Mouse (Mus musculus): ENCODE measurements around the gene Clta.

Gene Clta

GRCm38 (mm10) chr4:43980236-43980635 is 24.0 kb upstream of the Clta start:
- in situ Hi-C loops (cut with MseI, MboI): loop anchor here in 1 of 2 experiments (5.0 kb wide), 1 partner anchor 53 kb away; no protein-coding TSS in a partner anchor

DNA sequence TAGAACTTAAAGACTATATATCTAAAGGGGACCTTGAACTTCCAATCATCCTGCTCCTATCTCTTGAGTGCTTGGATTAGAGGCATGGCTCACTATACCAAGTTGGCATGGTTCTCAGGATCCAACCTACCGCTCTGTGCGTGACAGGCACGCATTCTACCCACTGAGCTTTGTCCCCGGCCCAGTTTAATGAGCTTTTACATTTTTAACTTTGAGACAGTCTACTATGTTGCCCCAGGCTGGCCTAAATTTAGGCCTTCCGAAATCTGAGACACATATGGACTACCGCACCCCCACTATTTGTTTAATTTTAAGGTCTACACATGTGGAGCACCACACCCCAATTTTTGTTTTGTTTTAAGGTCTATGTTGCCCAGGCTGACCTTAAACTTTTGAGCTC is 23.4 kb upstream of the Clta start:
- in situ Hi-C loops (cut with MseI, MboI): loop anchor here in 1 of 2 experiments (5.0 kb wide), 1 partner anchor 54 kb away; no protein-coding TSS in a partner anchor

GRCm38 (mm10) chr4:43981251-43981650 is 23.0 kb upstream of the Clta start:
- in situ Hi-C loops (cut with MseI, MboI): loop anchor here in 1 of 2 experiments (5.0 kb wide), 1 partner anchor 54 kb away; no protein-coding TSS in a partner anchor

- in situ Hi-C loops (cut with MseI, MboI): loop anchor here in 1 of 2 experiments (5.0 kb wide), 1 partner anchor 55 kb away; no protein-coding TSS in a partner anchor
Measured at GRCm38 (mm10) chr4:43982053-43982732, 22.1 kb upstream of the Clta start.

- in situ Hi-C loops (cut with MseI, MboI): loop anchor here in 1 of 2 experiments (5.0 kb wide), 1 partner anchor 56 kb away; no protein-coding TSS in a partner anchor
Measured at GRCm38 (mm10) chr4:43983181-43983580, 21.1 kb upstream of the Clta start, which contains the start of gene Ccin. Ccin (plus strand) TSS chr4:43983483.

- in situ Hi-C loops (cut with MseI, MboI): loop anchor here in 1 of 2 experiments (5.0 kb wide), 1 partner anchor 56 kb away; no protein-coding TSS in a partner anchor
Measured at GRCm38 (mm10) chr4:43983756-43984155, 20.5 kb upstream of the Clta start.

GRCm38 (mm10) chr4:43984326-43984725 is 19.9 kb upstream of the Clta start:
- in situ Hi-C loops (cut with MseI, MboI): loop anchor here in 1 of 2 experiments (5.0 kb wide), 1 partner anchor 57 kb away; no protein-coding TSS in a partner anchor

DNA sequence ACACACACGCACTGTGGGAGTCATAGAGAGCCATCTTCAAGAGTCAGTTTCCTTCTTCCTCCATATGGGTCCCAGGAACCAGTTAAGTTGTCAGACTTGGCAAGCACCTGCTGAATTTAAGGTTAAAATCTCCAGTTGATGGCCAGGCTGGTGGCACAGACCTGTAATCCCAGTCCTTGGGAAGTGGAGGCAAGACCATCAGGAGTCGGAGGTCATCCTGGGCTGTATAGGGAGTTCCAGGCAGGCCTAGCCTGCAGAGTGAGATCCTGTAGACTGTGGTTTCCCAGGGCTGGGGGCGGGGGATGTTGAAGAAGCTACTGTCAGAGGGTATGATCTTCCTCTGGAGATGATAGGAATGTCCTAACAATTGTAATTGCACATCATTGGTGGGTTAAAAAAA is 15.3 kb upstream of the Clta start:
- in situ Hi-C loops (cut with MseI, MboI): loop anchor here in 1 of 2 experiments (5.0 kb wide), 1 partner anchor 67 kb away; no protein-coding TSS in a partner anchor

DNA sequence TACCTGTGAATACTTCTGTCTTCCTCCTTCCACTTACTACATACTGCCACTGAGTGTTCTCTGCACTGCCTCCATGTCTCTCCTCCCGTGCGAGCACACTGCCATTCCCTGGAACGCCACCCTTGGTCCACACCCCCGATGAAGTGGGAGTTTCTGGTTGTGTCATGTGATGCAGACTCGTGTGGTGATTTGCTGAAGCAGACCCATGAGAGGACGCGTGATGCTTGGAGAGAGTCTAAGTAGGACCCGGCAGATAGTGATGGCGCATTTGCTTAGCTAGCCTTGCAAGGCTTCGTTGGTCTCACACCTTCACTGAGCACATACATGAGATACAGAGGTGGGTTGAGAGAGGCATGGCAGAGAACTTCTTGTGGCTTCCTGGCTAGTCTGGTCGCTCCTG is 11.2 kb upstream of the Clta start:
- in situ Hi-C loops (cut with MseI, MboI): no loop called here

DNA sequence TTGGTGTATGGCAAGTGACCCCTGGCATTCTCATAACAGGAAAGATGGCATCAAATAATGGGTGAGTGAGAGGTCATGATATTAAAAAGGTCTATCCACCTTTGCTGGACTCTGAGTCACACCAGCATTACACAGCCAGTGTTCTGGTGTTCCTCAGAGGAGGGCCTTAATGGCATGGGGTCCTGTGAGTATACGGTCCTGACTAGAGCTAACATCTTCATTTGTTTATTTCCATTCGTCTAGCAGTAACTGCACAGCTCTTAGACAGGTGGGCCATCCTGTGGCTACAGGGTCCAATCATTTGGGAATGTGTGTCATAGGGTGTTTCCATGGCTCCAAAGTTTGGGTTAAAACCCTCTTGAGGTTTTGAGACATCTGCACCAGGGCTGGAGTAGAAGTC is 9.9 kb upstream of the Clta start:
- in situ Hi-C loops (cut with MseI, MboI): no loop called here

DNA sequence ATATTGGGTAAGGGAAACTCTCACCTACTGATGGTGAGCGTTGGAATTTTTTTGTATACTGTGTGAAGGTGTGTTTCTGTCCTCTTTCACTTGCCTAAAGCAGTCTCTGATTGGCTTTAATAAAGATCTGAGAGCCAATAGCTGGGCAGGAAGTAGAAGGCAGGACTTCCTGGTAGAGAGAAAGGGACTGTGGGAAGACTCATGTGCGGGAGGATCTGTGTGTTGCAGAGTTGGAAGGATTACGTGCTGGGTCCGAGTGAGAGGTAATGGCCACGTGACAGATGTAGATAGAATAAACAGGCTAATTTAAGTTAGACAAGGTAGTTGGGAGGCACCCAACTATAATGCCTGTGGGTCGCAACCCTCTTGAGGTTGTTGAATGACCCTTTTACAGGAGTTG is 630 bp upstream of the Clta start:
- in situ Hi-C loops (cut with MseI, MboI): no loop called here

- in situ Hi-C loops (cut with MseI, MboI): no loop called here
Measured at GRCm38 (mm10) chr4:44004623-44005409, 564 bp downstream of the Clta start.

GRCm38 (mm10) chr4:44010176-44010575 is 5.9 kb downstream of the Clta start:
- in situ Hi-C loops (cut with MseI, MboI): no loop called here

GRCm38 (mm10) chr4:44010893-44011292 is 6.6 kb downstream of the Clta start:
- in situ Hi-C loops (cut with MseI, MboI): no loop called here

DNA sequence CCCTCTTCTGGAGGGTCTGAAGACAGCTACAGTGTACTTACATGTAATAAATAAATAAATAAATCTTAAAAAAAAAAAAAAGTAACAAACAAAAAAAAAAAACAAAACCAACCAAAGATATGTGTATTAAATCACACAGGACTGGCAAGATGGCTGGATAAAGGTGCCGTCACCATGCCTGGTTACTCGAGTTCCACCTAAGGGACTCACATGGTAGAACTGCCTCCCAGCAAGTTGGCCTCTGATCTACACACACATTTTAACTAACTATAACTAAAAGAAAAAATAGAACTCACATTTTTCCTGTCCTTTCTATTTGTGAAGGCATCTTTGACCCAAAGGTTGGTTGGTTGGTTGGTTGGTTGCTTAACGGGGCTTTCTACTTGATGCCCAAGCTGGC is 7.5 kb downstream of the Clta start:
- in situ Hi-C loops (cut with MseI, MboI): no loop called here

- in situ Hi-C loops (cut with MseI, MboI): no loop called here
Measured at GRCm38 (mm10) chr4:44012376-44013367, 8.4 kb downstream of the Clta start.

DNA sequence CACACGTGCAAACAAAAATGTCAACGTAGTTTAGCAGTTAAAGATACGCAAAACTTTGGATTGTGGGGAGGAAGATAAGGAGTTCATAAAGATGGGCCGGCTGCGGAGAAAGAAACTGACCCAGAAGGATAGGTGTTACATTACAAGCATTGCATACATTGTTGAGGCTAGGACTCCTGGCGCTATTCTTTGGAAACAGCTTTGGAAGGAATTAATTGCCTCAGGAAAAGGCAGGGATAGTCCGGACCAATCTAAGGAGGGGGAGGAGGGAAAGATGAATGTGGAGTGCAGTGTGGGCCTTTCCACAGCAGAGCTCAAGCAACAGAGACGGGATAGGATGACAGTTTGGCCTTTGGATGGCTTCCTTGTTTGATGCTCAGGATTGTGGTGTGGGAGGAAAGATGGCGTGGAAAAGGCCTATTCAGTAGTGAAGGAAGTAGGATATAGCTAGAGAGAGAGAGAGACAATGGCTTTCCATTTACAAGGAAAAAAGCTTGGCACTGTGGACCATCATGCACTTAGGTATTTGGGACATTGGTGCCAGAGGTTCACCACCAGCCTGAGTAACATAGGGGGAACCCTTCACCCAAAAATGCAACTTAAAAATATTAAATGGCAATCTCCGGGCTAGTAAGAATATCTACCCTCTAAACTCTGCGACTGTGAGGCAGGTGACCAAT is 9.3 kb downstream of the Clta start:
- in situ Hi-C loops (cut with MseI, MboI): no loop called here

DNA sequence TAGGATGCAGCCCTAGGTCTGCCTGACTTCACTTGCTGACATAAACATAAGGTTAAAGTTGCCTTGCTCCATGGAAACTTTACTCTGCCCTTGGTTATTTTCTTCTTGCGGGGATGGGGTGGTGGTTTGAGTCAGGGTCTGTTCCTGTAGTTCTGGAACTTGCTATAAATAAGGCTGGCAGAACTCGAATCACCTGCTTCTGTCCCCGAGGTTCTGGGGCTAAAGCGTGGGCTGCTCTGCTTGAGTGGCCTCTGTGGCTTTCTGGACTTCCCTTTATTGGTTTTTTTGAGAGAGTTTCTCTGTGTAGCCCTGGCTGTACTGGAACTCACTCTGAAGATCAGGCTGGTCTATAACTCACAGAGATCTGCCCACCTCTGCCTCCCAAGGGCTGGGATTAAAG is 11.8 kb downstream of the Clta start:
- in situ Hi-C loops (cut with MseI, MboI): no loop called here

DNA sequence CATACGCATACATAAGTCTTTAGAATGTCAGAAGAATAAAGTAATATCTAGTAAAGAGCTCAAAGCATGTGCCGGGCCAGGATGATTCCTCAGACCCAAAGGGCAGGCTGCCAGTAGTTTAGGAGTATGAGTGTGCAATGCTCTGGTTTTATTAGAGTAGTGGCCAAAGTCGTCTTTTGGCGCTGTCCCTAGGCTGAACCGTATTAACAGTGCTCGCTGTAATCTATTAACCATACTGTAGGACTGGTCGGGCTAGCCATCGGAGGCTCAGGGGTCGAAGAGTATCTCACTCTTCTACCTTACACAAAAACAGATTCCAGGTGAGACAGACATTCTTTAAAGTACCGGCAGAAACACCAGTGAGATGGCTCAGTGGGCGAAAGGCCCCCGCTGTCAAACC is 12.5 kb downstream of the Clta start:
- in situ Hi-C loops (cut with MseI, MboI): no loop called here

- in situ Hi-C loops (cut with MseI, MboI): no loop called here
Measured at GRCm38 (mm10) chr4:44022323-44022722, 18.1 kb downstream of the Clta start.

- in situ Hi-C loops (cut with MseI, MboI): no loop called here
Measured at GRCm38 (mm10) chr4:44022766-44023165, 18.5 kb downstream of the Clta start.

Measured in mouse trophoblast stem cell (cell line).